Mouse (Mus musculus) lung, postnatal 0 days (tissue): ENCODE data around the gene Fgd1.
A peak's percentile ranks its signal among the peaks of the same experiment; 100 is the strongest.

Source experiments
- CTCF ChIP-seq: IDR thresholded peaks from 2 replicates; pipeline ENCODE4 v1.5.1; 2016; ENCODE audit warnings: antibody characterized with exemption, mild to moderate bottlenecking
- EP300 ChIP-seq: IDR thresholded peaks from 2 replicates; pipeline ENCODE4 v1.6.1; 2016; ENCODE audit warnings: antibody characterized with exemption, mild to moderate bottlenecking, control low read depth

DNA sequence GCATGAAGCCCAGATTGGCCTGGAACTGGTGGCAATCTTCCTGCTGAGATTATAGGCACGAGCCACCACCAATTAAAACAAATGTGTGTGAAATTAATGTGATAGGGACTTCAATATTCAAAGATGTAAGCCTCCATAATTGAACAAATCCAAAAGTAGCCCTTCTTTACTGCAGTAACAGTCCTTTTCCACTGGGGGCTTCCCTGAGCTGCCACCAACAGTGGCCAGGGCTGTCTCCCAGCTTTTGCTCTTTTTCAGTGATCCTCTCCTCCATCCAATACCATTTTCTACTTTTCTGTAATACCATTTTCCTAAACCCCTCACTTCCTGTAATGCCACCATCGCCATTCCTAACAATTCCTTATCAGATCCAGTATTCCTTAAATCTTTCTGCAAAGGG, 71.5 kb downstream of the Fgd1 start:
- TF ChIP-seq EP300 (no peak), CTCF (peak; percentile 64)
